Mouse (Mus musculus) kidney, postnatal 4 days (tissue): Measurements from ENCODE around the gene Npm1.
A peak's percentile ranks its signal among the peaks of the same experiment; 100 is the strongest.

Experiments used
- DNase-seq, 2 experiments: peaks; one replicate each; pipeline ENCODE4 v3.0.0; 2021; ENCODE audit warnings: mixed read lengths in 2 of 2

The Npm1 gene

DNA sequence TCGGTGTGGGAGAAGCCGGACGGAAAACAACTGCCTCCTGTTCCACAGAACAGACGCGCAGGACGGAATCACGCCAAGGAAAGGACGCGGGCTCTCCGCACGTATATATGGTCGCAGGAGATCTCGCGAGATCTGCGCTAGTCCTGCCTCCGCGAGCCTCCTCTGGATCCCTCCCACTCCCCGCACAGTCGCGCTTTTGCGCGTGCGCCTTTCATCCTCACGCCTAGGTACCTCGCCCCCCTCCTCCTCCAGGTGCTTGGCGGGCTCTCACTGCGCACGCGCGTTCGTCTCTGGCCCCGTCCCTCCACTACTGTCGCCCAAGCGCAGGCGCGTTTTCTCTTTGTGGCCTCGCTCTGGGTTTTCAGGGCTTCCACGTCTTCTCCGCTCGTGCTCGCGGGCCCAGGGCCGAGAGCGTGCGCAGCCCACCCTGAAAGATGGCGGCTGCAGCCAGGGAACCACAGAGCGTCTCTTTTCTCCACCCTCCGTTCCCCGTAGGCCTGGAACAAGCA lies at the start of gene Npm1:
TSS of gene Npm1 (minus strand) at position 209 of the 509 bp plus-strand sequence.
- DNase-seq = peak; percentile 99 to 100

DNA sequence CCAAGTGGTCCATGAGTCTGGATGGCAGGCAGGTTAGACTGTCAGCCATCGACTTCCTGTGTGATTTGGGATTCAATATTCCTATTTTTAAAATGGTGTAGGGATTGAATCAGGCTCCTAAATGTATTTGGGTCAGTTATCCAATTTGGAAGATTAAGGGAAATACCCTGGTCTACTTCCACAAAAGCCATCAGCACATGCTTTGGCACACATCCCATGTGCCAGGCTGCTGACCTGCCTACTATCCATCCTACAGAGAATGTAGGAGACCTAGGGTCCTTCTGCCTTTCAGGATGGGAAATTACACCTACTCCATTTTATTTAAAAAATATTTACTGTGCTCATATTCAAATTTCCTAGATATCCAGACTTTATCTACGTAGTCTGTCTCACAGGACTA lies 44.4 kb upstream of the Npm1 start:
- DNase-seq = no peak

DNA sequence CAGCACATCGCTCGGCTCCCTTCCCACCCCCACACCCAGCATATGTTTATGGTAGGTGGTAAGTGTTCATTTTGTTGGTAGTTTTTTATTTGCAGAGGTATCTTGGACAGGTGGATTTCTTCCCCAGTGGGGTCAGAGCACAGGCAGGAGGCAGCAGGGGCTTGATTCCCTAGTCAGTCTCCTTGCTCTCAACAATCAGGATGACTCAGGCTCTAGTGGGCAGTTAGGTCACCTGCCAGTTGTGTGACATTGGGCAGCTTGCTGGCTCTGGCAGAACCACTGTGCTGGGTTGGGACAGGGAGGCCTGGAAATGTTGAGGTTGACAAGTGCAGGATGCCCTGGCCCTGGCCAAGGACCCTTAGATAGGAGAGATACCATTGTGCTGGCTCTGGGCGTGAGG lies 42.0 kb upstream of the Npm1 start:
- DNase-seq = no peak

DNA sequence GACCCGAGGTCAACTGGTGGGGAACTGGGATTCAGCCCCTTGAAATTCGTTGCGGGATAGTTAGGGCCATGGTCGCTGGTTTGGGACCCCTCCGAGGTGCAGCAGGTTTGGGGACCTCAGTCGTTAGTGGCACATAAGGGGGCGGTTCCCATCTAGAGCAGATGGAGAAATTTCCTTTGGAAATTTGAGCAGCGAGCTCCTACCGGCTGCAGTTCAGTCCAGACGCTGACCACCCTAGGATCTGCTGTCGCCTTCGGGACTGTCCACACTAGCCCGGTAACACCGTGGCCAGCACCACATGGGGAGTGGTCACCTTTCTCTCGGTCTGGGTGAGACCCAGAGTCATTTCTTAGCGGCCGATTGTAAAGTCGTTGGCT lies 41.3 kb upstream of the Npm1 start:
- peak in 1 of 2 experiments; percentile 27 for DNase-seq

DNA sequence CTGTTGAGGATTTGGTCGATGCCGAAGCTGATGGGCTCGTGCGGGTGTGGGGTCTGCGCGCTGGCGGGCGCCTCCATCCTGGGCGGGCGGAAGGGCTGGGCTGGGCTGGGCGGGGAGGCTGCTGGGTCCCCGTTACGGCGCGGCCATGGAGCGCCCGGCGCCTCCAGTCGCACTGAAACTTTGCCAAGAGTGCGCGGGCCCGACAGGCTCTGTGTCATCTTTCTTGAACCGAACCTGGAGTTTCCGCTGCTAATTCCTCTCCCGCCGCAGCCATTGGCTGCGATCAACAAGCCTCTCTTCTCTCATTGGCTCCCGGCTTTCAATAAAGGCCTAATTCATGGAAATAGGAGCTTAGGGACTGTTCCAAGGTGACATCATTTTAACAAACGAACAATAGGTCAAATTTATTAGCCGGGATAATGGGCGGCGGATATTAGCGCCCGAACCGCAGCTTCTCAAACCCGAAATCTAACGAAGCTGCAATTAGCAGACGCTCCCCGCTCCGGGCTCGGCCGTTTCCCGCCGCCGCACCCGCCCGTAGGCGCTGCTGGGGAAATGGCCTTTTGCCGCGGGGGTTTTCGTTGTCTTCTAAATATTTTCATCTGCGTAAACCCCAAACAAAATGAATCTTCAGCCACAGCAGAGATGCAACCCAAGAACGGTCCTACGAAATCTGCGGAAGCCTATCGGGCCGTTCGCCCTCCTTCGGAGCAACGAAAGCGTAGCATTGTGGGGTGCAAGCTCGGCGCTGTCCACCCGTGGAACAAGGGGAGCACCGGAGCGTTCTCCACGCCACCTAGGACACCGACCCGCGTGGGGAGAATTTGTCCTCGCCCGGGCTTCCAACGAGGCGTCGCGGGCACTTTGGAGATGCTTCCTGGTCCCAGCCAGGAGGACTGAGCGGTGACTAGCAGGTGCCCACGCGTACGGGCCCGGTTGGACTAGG lies 40.6 kb upstream of the Npm1 start, which contains the start of gene Tlx3:
TSS of gene Tlx3 (minus strand) at position 207 of the 946 bp plus-strand sequence.
- peak; percentile 49 to 66 for DNase-seq

DNA sequence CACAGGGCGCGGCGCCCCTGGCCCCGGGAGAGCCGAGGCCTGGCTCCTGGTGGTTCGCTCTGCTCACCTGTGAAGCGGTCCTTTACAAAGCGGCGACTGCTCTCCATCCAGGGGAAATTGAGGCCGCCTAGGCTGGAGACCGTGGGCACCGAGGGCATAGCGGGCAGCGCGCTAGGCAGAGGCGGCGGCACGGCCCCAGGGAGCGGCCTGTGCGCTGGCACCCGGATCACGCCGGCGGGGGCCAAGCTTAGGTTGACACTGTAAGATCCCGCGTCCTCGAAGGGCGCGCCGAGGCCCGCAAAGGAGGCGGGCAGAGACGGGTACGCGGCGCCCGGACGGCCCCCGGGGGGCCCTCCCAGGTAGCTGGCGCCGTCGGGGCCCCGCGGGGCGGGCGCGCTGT lies 40.0 kb upstream of the Npm1 start:
- no peak for DNase-seq

DNA sequence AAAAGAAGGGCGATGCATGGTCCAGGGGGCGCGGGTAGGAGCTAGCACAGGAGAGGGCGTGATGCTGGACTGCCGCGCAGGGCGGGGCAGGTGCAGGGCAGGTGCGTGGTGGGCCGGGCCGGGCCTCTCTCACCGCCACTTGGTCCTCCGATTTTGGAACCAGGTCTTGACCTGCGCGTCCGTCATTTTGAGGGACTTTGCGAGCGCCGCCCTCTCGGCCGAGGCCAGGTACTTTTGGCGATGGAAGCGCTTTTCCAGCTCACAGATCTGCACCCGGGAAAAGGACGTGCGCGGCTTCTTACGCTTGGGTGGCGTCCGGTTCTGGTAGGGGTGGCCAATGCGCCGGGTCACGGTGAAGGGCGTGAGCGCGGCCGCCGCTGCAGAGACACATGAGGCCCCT lies 39.3 kb upstream of the Npm1 start:
- DNase-seq = peak in 1 of 2 experiments; percentile 35

DNA sequence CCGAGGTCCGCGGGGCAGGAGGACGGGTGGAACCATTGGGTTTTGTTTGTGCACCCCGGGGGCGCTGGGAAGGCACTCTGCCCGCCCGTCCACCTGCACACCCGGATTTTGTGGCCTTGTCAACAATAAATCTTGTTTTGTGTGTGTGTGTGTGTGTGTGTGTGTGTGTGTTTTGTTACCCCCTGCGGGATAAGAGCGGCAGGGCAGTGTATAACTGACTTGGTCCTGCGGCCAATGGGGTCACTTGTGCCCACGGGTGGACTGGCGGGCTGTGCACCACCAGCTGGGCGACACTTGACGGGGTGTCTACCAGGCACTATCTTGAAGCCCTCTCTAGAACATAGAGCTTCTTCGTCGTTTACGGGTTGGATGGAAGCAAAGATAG lies 38.6 kb upstream of the Npm1 start:
- peak in 1 of 2 experiments; percentile 37 for DNase-seq

DNA sequence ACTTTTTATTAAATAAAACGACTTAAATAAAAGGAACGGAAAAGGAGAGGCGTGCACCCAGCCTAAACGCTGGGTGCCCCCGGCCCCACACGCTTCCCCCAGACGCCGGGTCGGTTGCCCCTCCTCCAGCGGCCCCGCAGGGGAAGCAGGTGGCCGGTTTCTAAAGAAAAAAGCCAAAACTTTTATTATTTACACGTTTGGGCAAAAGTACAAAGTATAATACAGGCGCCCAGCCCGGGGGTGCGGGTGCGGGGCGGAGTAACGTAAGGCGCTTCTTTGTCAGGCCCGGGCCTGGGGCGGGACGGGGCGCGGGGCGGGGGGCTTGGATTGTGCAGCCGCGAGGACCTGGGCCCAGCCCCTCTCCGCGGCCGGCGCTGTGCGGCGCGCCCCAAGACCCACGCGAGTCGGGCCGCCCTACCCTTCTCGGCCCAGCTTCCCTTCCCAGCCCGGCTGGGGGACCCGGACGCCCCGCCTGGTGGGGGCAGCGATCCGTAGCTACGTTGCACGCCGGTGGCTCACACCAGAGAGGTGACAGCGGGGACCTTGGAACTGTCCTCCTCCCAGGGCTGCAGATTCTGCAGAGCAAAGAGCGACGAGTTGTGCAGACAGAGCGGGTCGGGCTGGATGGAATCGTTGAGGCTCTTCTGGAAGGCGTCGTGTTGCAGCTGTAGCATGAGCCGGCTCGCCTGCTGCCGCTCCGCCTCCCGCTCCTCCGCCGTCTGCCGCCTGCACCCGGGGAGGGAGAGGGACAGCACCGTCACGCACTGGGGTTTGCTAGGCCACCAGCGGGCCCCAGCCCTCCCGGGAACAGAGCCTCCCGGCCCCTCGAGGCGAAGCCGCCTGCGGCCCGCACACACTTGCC lies 38.0 kb upstream of the Npm1 start:
- peak; percentile 59 to 74 for DNase-seq

DNA sequence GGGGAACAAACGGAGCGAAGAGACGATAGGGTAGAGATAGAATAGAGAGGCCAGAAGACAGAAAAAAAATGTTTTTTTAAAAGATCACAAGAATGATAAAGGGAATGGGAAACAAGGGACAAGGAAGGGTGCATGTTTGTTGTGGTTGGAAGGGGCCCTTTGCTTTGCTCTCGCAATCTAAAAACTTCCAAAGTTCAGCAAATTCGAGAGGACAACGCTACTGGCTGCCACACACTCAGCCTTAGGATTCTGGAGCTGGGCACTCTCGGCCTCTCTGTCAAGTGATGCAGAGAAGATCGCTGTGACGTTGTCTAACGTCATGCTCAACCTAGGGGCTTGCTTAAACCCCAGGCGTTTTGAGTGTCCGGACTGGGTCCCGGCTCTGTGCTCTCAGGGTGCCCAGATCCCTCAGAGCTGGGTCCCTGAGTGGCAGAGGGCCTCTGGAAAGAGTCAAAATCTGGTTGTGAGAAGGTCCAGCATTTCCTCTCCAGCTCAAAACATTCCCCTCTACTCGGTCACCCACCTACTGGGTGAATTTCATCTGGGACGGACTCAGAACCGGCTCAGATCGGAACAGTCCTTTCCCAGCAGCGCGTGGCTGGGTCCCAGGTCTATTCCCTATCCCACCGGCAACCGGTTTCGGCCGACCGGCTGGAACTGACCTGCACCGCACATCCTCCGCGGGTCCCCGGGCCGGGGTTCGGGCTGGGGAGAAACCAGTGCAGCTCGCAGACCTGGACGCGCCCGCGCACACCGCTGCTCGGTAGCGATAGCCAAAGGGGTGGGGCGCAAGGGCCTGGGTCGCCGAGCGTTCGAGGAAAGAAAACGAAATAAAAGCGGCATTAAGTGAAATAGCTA lies 37.1 kb upstream of the Npm1 start:
- peak; percentile 51 to 67 for DNase-seq

DNA sequence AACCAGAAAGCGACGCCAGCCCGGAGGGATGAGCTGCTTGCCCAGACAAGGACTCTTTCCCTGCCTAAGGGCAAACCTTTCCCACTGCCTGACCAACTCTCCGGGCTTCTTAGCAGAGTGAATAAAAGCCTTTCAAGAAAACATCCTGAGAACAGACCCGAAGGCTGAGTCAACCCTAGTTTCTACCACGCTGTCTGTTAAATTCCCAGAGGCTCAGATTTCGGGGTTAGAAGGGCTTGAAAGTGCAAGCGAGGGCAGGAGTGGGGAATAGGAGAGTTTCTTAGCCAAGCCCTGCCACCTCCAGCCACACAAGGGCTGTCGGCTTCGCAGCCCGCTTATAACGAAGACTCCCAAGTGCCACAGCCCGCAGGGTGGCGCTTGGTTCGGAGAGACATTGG lies 36.1 kb upstream of the Npm1 start:
- peak; percentile 28 to 43 for DNase-seq

DNA sequence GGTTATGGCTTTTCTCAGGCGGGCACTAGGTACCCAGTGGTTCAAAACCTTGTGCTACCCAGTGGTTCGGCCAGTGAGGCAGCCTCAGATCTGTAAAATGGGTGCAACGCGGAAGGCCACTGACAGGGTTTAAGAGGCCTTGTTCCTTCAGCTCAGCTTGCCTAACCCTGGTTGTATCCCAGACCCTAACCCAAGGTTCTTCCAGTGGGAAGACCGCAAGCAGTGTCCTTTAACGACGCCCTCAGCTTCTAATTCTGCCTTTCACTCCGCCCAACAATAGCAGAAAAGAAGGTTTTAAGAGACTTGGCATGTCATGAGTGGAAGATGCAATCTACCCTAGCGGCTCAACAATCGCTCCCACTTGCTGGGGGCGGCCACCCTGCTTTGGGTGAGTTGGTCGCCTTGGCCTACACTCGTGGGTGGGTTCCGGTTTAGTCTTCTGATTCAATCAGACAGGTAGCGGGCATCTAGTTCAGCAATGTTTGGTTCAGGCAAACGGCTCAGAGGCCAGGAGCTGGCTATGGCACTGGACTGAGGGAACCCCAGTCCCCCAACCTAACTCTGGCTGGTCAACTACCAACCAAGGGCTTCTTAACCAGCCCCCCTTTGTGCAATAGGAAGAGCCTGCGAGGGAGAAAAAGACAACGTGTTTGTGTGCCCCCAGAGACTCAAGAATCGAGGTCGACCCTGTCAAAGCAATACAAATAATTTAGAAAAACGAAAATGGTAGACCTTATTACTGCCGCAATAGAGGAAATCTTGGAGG lies 35.5 kb upstream of the Npm1 start:
- DNase-seq = no peak

DNA sequence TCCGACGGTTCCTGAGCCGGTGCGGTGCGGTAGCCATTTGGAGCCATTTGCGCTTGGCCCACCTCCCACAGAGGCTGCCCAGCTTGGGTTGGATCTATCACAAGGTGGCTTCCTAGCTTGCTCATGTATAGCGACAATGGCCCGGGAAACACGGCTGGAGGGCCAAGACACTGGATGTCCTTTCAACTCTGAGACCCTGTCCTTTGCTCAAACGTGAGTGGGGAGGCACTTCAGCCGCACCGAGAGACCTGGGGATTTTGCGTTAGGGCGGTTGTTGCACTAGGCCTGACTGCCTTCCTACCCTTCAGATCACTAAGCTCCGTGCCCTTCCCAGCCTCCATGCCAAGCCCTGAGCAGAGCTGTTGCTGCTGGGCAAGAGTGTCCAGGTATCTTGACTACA lies 34.7 kb upstream of the Npm1 start:
- DNase-seq = no peak

DNA sequence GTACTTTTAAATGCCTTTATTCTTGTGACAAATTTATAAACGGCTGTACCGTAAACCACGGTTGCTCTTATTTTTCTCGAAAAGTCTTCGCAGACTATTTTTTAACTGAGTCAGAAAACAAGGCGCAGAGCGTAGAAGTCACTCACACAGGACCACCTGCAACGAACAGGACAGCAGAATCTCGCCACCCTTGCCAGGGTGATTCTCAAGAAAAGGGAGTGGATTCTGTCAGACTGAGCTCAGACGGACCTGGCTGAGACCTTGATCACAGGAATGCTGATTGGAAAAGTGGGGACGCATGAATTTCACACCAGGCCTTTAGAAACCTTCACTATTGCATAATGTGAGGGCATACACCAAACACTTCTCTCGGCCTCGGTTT lies 34.1 kb upstream of the Npm1 start:
- DNase-seq = no peak

DNA sequence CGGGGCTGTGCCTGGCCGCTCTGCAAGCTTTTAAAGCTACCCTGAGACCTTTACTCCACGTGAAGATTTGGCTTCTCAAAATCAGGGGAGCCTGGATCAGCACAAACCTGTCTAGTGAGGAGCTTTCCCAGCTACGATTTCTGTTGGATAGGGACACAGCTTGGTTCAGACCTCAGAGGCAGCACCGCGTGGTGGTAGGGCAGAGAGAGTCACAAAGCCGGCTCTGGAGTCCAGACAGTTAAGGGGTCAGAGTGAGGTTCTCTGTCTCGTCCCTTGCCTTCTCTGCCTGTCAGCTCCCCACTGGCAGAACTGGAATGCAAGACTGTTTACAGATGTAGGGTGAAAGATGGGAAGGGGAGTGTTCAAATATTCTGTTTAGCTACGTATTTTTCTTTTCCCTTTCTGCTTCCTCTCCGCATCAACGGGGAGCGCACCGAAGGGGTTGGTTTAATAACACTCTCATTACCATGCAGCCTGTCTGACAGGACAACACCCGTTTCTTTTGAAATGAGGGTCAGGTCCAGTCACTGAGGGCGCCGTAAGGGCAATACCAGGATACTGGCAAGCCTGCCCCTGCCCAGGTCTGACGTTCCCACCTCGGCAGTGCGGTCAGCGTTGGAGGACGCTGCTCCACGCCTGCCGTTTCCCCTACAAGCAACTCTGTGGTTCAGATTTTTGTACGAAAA lies 33.6 kb upstream of the Npm1 start:
- DNase-seq = no peak

DNA sequence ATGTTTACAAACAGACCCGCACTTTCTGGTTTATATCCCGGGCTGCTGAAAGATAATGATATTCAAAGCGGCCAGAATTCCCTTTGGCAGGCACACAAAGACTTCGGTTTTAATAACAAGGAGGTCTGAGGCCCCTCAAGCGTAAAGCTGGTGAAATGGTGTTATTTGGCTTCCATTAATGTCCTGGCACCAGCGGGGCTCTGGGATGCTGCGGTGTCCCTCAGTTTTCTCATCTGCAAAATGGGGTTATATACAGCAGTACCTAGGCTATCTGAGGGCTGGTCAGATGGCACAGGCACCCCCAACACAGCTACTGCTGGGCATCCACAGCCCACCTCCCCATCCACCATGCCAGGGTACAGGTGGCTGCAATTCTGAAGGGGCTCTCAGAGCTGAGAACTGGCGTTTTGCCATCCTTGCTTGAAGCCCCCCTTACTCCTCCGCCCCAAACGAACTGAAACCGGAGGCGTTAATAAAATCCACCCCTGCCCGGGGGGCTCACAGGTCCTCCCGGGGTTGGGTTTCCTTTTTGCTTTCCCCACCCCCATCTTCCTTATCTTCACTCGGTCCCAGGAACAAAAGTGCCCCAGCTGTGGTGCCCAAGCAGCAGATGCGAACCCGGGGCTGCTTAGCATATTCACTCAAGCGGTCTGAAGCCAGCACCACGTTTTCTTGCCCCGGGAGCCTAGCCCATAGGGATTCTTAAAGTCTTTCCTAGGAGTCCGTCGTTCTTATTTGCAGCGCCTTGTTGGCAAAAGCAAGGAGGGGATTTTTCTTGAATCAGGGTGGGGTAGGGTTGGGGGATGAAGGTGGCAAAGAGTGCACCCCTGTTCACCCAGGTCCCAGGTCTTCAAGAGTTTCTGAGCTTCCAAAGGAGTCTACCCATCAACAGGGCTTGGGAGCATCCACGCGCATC lies 32.8 kb upstream of the Npm1 start:
- DNase-seq = no peak

DNA sequence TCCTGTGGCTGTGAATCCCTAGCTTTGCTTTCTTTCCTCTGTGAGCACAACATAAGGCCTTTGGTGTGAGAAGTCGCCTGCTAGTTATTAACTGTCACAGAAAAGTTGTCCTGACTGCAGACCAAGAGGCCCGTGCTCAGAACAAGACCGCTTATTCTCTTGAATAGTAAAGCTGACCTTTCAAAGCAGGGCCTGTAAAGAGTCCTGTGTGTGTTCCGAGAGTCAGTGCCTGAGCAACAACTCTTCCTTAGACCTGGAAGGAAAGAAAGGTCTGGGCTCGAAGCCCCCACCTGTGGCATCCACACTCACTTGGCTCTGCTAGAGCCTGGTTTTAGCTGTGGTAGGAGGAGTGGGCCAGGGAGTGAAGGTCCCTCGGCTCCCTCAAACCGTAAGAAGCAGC lies 32.1 kb upstream of the Npm1 start:
- DNase-seq = no peak

DNA sequence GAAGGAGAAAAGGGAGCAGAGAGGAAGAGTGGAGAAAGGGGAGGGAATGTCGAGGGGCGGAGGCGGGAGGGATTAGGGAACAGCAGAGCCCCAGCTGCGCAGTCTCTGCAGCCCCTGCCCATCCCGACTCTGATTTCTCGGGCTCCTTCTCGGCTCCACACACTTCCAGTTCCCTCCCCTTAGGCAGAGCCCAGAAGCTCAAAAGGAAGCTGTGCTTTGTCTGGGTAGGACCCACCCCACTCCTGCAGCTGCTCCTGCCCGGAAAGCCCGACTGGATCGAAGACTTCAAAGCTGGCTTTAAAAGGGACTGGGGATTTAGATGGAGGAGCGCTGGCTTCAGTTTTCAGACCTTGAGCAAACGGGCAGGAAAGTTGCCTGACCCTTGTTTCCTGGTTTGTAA lies 30.7 kb upstream of the Npm1 start:
- no peak for DNase-seq

DNA sequence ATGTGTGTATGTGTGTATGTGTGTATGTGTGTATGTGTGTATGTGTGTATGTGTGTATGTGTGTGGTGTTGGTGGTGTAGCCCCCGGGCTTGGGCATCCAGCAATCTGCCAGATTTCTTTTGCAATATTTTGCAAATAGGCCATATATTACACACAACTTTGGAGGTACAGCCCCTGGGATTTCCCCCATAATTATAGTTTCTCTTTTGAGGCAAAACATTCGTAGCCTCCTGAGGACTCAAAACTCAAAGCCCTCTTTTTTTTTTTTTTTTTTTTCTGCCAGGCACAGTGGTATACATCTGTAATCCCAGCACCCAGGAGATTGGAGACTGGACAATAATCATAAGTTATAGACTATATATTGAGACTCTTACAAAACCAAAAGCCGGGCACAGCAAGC lies 18.8 kb upstream of the Npm1 start:
- DNase-seq = no peak

DNA sequence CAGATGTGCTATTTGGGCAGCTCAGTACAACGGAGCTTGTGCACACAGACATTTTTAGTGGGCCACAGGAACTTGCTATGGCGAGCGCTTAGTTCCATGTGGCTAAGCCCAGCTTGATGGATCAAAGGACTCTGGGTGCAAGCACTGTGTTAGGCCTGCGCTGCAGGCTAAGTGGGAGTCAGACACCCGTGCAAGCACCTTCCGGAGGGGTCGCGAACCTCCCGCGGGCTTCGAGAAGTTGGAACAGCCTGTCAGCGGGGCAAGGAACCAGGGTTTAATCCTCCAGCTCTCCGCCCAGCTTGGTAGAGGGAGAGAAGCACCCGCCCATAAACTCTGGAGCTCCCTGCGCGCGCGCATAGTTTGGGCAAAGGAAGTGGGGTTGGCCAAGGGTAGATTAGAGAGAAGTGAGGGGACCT lies 17.7 kb upstream of the Npm1 start:
- peak; percentile 44 to 55 for DNase-seq
